Mouse (Mus musculus) lung, postnatal 0 days (tissue): ENCODE data around the gene Ddb2. TPM values are rescaled to one million over a fixed set of nuclear protein-coding genes. Genes with fewer than 3 reads are reported as not detected.

Source experiments
- ATAC-seq: fragments of 200-750 bp; cut with Nextera tagmentation; 2 replicates; pipeline ENCODE4 v1.8.0; 2017; ENCODE audit warnings: moderate library complexity
- DNase-seq: peaks from one replicate; pipeline ENCODE4 v3.0.0-alpha.2; 2016; ENCODE audit warnings: low spot score
- H3K27ac ChIP-seq: fragments of 300-500 bp; sonication (generic); 2 replicates; pipeline ENCODE4 v1.5.1; 2014; ENCODE audit warnings: antibody characterized with exemption, mild to moderate bottlenecking, low read length, mixed read lengths
- H3K27me3 ChIP-seq: fragments of 300-500 bp; sonication (generic); replicated peaks from 2 replicates; pipeline ENCODE4 v1.6.1; 2014; ENCODE audit warnings: low read length, mixed read lengths; ENCODE audit not compliant: insufficient read depth
- H3K36me3 ChIP-seq: fragments of 300-500 bp; sonication (generic); 2 replicates; pipeline ENCODE4 v1.6.1; 2014; ENCODE audit warnings: low read length, mixed read lengths; ENCODE audit not compliant: insufficient read depth
- H3K4me1 ChIP-seq: fragments of 300-500 bp; sonication (generic); 2 replicates; pipeline ENCODE4 v1.6.1; 2014; ENCODE audit warnings: antibody characterized with exemption, low read depth, low read length, mixed read lengths; ENCODE audit not compliant: insufficient read depth
- H3K4me2 ChIP-seq: fragments of 300-500 bp; sonication (generic); replicated peaks from 2 replicates; pipeline ENCODE4 v1.6.1; 2014; ENCODE audit warnings: low read depth, mild to moderate bottlenecking, low read length, moderate library complexity, mixed read lengths
- H3K4me3 ChIP-seq: fragments of 300-500 bp; sonication (generic); 2 replicates; pipeline ENCODE4 v1.5.1; 2014; ENCODE audit warnings: low read depth, low read length
- H3K9ac ChIP-seq: fragments of 300-500 bp; sonication (generic); replicated peaks from 2 replicates; pipeline ENCODE4 v1.6.1; 2014; ENCODE audit warnings: low read depth, mild to moderate bottlenecking
- H3K9me3 ChIP-seq: fragments of 300-500 bp; sonication (generic); 2 replicates; pipeline ENCODE4 v1.6.1; 2016; ENCODE audit warnings: low read length, mixed read lengths
- CTCF ChIP-seq: IDR thresholded peaks from 2 replicates; pipeline ENCODE4 v1.5.1; 2016; ENCODE audit warnings: antibody characterized with exemption, mild to moderate bottlenecking
- EP300 ChIP-seq: IDR thresholded peaks from 2 replicates; pipeline ENCODE4 v1.6.1; 2016; ENCODE audit warnings: antibody characterized with exemption, mild to moderate bottlenecking, control low read depth
- WGBS: fragments of 180-500 bp; shearing (Covaris S2); extraction: QIAGEN DNeasy Blood & Tissue Kit; methylation state at CpG from one replicate; pipeline ENCODE4 v1.1.7; 2014; 5-methylcytosine and 5-hydroxymethylcytosine counted together
- polyA plus RNA-seq: library from polyadenylated mRNA; unstranded; fragments of >200 nt; fragmentation: Nextera tagmentation; extraction: Ambion mirVana; gene quantifications from 2 replicates; pipeline ENCODE4 v1.2.1, GENCODE M21; 2015

The Ddb2 gene
- polyA plus RNA-seq, 1 experiment from 2014 or later = 13.6 TPM

DNA sequence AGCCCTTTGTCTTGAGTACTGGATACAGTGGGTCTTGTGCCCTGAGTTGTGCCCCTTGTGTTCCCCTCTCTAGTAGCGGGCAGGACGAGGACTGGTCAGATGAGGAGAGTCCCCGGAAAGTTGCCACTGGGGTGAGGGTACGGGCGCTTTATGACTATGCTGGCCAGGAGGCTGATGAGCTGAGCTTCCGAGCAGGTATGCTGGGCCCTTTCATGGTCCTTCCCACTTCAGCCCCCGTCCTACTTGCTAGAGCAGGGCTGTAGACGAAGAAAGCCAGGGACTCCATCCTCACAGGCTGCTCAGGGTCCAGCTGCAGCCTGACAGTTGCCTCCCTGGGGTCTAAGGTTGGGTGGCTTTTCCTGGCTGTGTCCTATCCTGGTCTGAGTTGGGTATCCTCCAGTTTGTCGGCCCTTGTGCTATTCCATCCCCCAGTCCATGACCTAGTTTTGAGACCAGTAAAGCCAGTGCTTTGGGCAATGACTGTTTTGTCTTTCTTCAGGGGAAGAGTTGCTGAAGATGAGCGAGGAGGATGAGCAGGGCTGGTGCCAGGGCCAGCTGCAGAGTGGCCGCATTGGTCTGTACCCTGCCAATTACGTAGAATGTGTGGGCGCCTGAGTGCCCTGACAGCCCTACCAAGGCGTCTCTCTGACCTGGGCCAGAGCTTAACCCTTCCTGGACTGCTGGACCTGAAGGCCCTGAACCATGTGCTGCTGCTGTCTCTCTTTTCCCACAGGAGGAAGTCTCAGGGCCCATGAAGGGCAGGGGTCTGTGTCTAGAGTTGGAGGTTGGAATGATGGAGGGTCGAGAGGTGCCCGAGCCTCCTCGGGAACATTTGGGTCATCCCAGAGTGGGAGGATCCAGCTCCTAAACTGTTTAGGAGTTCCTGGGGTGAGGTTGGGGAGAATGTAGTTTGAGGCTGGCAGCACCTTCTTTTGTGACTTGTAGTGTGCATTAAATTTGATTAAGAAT, 27.2 kb upstream of the Ddb2 start:
- WGBS = 83% methylated on average over 17 of the region's 17 CpGs
- Histone ChIP-seq H3K27me3 (no peaks in the 10 kb centered on the region), H3K9ac (peak overlapping the region; percentile 98; the same call in 1 of the 2 replicates), H3K4me3 (peak overlapping the region; percentile 81; the same call in 1 of the 2 replicates), H3K4me2 (peak overlapping the region; percentile 85), H3K4me1 (no peaks in the 10 kb centered on the region; the same call in 1 of the 2 replicates), H3K27ac (peak overlapping the region; percentile 84), H3K9me3 (no peaks in the 10 kb centered on the region), H3K36me3 (peaks cover 21% of the 10 kb centered on the region)
- DNase-seq (no peak), ATAC-seq (no peak)
- TF ChIP-seq EP300 (no peak), CTCF (no peak)

- Histone ChIP-seq H3K36me3 (0 out of 2 replicates have a peak, but pooled peaks cover 9% of the 10 kb centered on the region), H3K9ac (no peak overlapping the region), H3K27ac (no peak overlapping the region), H3K4me2 (no peak overlapping the region), H3K27me3 (no peaks in the 10 kb centered on the region; the same call in 1 of the 2 replicates), H3K9me3 (no peaks in the 10 kb centered on the region), H3K4me1 (peaks cover 9% of the 10 kb centered on the region; the same call in 1 of the 2 replicates), H3K4me3 (no peak overlapping the region)
- 87% methylated on average over 1 of the region's 1 CpGs for WGBS
- no peak for ATAC-seq
- DNase-seq = no peak
- TF ChIP-seq EP300 (no peak), CTCF (no peak)
These were observed 22.7 kb upstream of the Ddb2 start for GRCm38 (mm10) chr2:91259493-91259892.

- no peak for ATAC-seq
- H3K36me3 ChIP-seq = 0 out of 2 replicates have a peak, but pooled peaks cover 9% of the 10 kb centered on the region
- H3K4me3 ChIP-seq = no peak overlapping the region
- TF ChIP-seq CTCF (no peak), EP300 (no peak)
- 31% methylated on average over 1 of the region's 1 CpGs for WGBS
- H3K4me1 ChIP-seq = peaks cover 9% of the 10 kb centered on the region; the same call in 1 of the 2 replicates
- H3K27me3 ChIP-seq = no peaks in the 10 kb centered on the region; the same call in 1 of the 2 replicates
- H3K9me3 ChIP-seq = no peaks in the 10 kb centered on the region
- no peak overlapping the region for H3K27ac ChIP-seq
- no peak overlapping the region for H3K9ac ChIP-seq
- DNase-seq = no peak
- no peak overlapping the region for H3K4me2 ChIP-seq
These were observed 22.0 kb upstream of the Ddb2 start for GRCm38 (mm10) chr2:91258830-91259229.

- H3K9ac ChIP-seq = peak overlapping the region; percentile 47
- H3K9me3 ChIP-seq = no peaks in the 10 kb centered on the region
- DNase-seq = peak; percentile 52
- peaks cover 9% of the 10 kb centered on the region; the same call in 1 of the 2 replicates for H3K4me1 ChIP-seq
- H3K4me2 ChIP-seq = peak overlapping the region; percentile 87
- peak overlapping the region; percentile 67 for H3K4me3 ChIP-seq
- no peaks in the 10 kb centered on the region; the same call in 1 of the 2 replicates for H3K27me3 ChIP-seq
- H3K27ac ChIP-seq = peak overlapping the region; percentile 72
- TF ChIP-seq CTCF = no peak
- no peak for TF ChIP-seq EP300
- ATAC-seq = peak; percentile 31
- 0 out of 2 replicates have a peak, but pooled peaks cover 9% of the 10 kb centered on the region for H3K36me3 ChIP-seq
- 51% methylated on average over 5 of the region's 5 CpGs for WGBS
These were observed 21.3 kb upstream of the Ddb2 start for GRCm38 (mm10) chr2:91258054-91258453.

- 3% methylated on average over 19 of the region's 22 CpGs for WGBS
- ATAC-seq = peak; percentile 74
- H3K9ac ChIP-seq = peak overlapping the region; percentile 47
These were observed 20.6 kb upstream of the Ddb2 start for GRCm38 (mm10) chr2:91257126-91257980.

More at GRCm38 (mm10) chr2:91257126-91257980, 20.6 kb upstream of the Ddb2 start:
- Histone ChIP-seq H3K27ac (peak overlapping the region; percentile 72), H3K27me3 (no peaks in the 10 kb centered on the region; the same call in 1 of the 2 replicates), H3K4me2 (peak overlapping the region; percentile 87), H3K9me3 (no peaks in the 10 kb centered on the region), H3K36me3 (0 out of 2 replicates have a peak, but pooled peaks cover 9% of the 10 kb centered on the region), H3K4me3 (peak overlapping the region; percentile 67), H3K4me1 (peaks cover 9% of the 10 kb centered on the region; the same call in 1 of the 2 replicates)
- no peak for TF ChIP-seq CTCF
- no peak for TF ChIP-seq EP300
- peak; percentile 78 for DNase-seq
